Mouse (Mus musculus): Measurements from ENCODE around the gene Hoxb9.

- TF ChIP-seq POLR2A (IDR thresholded peaks at IDR 0.05; ENCODE audit: borderline replicate concordance, extremely low read depth, insufficient read depth, insufficient read length, poor library complexity, severe bottlenecking) (no peak), CTCF (IDR thresholded peaks at IDR 0.05; ENCODE audit: borderline replicate concordance, extremely low read depth, insufficient read depth, insufficient read length) (no peak)
These were observed 7.1 kb downstream of the Hoxb9 start for GRCm38 (mm10) chr11:96278324-96278723.
